Mouse (Mus musculus): ENCODE results near the gene Slitrk3. TPM values are rescaled to one million over a fixed set of nuclear protein-coding genes. Genes with fewer than 3 reads are reported as not detected.
"Not testable (repeated sequence)": the region's sequence is repeated elsewhere in the genome, so short reads cannot be mapped to it uniquely, and the experiment has no call there.

Gene Slitrk3
- 7.9 and 8.4 TPM in 2 replicates for polyA plus RNA-seq (2016; fragmentation: Nextera tagmentation; extraction: Ambion mirVana)

DNA sequence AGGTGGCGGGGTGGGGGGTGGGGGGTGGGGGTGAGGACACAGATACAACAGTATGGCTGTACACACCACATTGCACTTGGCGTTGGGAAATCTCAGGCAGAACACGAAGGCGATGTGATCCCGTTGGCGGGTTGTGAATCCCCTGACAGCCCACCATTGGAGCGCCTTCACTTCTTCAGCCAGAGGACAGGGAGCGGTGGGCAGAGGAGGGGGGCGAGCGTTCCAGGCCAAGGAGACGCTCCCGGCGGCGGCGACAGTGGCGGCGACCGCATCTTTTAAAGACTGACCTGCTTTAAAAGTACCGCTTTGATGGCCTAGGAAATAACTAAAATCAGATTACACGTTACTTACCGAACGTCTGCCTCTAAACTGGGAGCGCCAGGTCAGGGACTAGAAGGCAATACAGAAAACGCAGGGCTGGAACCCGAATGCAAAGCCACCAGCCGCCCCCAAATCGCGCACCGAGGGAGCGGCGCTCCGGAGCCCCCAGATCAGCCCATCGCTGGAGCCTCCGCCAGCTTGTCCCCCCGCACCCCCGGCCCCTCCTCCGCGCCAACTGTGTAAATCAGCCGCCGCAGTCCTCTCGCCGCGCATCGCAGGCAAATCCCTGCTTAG is at the start of gene Slitrk3:
TSS of gene Slitrk3 (minus strand) at position 607 of the 615 bp plus-strand sequence.
- Histone ChIP-seq H3K4me3 (peak within 1 kb of the TSS; percentile 57), H3K9me3 (no peaks in the 10 kb centered on the region), H3K27me3 (replicated peaks) (peaks cover 18% of the 10 kb centered on the region), H3K9ac (peak within 1 kb of the TSS; percentile 70), H3K4me1 (no peaks in the 10 kb centered on the region), H3K36me3 (no peaks in the 10 kb centered on the region), H3K27ac (peak within 1 kb of the TSS; percentile 37; the same call in 1 of the 2 replicates), H3K4me2 (replicated peaks) (peak within 1 kb of the TSS; percentile 77)
- WGBS = under 1% methylated on average over 44 of the region's 44 CpGs
- peak; percentile 71 for ATAC-seq (ENCODE audit: low FRiP score, low read depth)

DNA sequence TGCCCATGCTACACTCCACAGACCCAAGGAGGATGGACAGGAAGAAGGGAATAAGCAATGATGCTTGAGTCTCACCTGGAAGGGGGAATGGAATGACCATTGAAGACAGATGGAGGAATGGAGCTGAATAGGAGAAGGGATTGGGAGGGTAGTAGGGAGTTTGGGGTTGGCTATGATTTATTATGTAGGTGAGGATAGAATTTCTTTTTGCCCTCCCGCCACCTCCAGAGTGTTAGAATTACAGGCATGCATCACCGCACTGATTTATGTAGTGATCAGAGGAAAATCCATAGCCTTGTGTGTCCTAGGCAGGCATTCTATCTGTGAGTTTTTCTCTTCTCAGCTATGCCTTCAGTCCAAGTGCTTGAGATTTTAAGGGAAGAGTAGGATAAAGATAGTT is 36.8 kb upstream of the Slitrk3 start:
- H3K27ac ChIP-seq; H3K9ac ChIP-seq; H3K9me3 ChIP-seq; H3K4me3 ChIP-seq; H3K36me3 ChIP-seq; H3K4me1 ChIP-seq; ATAC-seq (ENCODE audit: low FRiP score, low read depth); H3K27me3 ChIP-seq (replicated peaks); H3K4me2 ChIP-seq (replicated peaks): not testable (repeated sequence)
- 91% methylated on average over 2 of the region's 2 CpGs for WGBS

DNA sequence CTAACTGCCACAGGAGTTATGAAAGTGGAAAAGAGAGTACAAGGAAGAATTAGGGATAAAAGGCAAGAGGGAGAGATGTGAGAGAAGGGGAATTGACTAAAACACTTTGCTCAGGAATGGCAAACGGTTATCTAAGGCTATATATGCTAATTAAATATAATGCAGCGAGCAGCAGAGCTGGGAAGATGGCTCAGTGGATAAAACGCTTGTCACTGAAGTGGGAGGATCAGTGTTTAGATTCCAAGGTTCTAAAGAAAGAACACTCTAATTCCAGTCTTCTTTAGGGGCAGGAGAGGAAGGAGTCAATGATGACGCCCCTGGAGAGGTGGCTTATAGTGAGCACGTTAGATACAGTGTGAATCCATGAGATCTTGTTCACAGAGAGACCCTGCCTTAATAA is 27.0 kb upstream of the Slitrk3 start:
- H3K9ac ChIP-seq = no peak overlapping the region
- H3K4me1 ChIP-seq = no peaks in the 10 kb centered on the region
- H3K9me3 ChIP-seq = no peaks in the 10 kb centered on the region
- H3K4me3 ChIP-seq = no peak overlapping the region
- no peak for ATAC-seq (ENCODE audit: low FRiP score, low read depth)
- H3K36me3 ChIP-seq = no peaks in the 10 kb centered on the region
- no peak overlapping the region for H3K27ac ChIP-seq
- 67% methylated on average over 5 of the region's 5 CpGs for WGBS
- H3K4me2 ChIP-seq (replicated peaks) = no peak overlapping the region
- no peaks in the 10 kb centered on the region for H3K27me3 ChIP-seq (replicated peaks)

DNA sequence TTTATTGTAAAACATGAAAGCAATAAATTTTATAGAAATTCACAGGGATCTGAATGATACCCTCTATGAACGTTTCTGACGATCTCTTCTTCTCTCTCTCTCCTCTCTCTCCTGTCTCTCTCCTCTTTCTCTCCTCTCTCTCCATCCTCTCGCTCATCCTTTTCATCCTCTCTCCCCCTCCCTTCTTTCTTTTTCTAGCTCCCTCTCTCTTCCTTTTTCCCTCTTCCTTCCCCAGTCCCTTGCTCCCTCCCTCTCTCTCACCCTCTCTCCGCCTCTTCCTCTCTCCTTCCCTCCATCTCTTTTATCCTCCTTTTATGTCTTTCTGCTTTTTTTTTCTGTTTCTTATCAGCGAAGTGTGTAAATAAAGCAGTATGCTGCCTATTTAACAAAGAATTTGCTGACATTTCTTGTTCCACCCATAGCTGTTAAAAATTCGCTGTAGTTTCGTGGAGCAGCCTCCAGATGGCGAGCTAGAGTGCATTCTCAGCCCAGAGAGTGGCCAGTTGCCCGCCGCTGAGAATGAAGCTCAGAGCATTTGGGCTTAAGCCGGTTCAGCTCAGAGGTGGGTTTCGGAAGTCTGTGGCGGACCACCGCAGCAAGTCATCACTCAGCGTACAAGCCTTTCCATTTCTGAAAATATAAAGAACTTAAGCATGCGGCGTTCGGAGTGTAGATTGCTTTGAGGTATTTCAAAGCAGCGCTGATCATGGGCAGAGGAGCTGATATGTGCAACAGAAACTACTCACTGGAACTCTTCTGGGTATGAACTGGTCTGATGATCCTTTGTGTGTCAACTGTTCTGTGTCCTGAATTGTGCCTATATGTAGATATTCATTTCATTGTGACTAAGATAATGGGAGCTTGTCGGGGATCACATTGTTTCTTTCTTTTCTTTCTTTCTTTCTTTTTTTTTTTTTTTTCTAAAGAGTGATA is 8.5 kb upstream of the Slitrk3 start:
- Histone ChIP-seq H3K9ac (0 out of 2 replicates have a peak overlapping the region, but pooled peaks have one; percentile 21), H3K9me3 (no peaks in the 10 kb centered on the region), H3K27ac (no peak overlapping the region), H3K4me3 (peak overlapping the region; percentile 36), H3K4me2 (replicated peaks) (peak overlapping the region; percentile 62), H3K27me3 (replicated peaks) (no peaks in the 10 kb centered on the region), H3K4me1 (no peaks in the 10 kb centered on the region), H3K36me3 (no peaks in the 10 kb centered on the region)
- ATAC-seq (ENCODE audit: low FRiP score, low read depth) = peak; percentile 84
- WGBS = 12% methylated on average over 20 of the region's 20 CpGs

DNA sequence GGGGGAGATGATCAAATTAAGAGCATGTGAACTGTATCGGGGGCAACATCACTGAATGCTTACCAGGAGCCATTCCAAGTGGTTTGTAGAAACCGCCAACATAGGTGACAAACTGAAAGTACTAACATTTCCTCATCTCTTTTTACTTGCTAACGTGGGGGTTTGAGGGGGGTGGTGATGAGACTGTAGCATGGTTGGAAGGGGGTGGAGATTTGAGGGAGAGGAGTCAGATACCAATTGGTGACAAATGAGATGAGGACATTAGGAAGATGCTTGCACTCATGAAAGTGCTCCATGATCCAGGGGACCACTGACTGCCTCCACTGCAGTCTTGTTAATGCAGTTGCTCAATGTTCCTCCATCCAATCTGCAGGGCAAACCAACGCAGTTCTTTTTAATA is 587 bp upstream of the Slitrk3 start:
- Histone ChIP-seq H3K9me3 (no peaks in the 10 kb centered on the region), H3K36me3 (no peaks in the 10 kb centered on the region), H3K27ac (no peak overlapping the region), H3K4me2 (replicated peaks) (peak overlapping the region; percentile 77), H3K4me1 (no peaks in the 10 kb centered on the region), H3K27me3 (replicated peaks) (peaks cover 18% of the 10 kb centered on the region), H3K9ac (no peak overlapping the region), H3K4me3 (peak overlapping the region; percentile 57; the same call in 1 of the 2 replicates)
- WGBS = 20% methylated on average over 4 of the region's 4 CpGs
- no peak for ATAC-seq (ENCODE audit: low FRiP score, low read depth)

DNA sequence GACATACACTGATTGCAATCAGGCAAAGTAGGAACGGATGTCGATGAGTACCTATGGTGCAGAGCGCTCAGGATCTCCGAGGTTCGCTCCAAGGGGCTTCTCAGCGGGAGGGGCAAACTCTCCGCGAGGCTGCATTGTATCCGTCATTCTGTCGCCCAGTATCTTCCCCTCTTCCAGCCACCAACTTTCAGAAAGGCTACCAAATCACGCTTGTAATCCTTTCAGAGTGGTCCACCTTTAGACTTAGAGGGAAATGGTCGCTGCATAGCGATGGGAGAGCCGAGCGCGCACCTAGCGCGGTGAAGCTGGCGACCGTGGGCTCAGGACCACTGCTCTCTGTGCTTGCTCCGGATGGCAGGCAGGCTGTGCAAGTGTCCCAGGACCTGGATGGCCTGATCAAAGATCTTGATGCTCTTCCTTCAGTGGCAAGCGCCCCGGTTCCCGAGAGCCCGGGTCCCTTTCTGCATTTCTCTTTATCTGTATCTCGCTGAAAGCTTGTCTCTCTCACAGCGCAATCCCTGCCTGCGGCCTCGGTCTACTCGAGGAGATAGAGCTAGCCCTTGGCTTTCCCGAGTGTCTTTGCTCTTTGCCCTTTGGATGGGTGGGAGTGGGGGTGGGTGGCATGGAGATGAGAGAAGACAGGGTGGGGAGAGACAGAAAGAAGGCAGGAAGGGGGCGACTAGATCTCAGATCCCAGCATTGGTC is 959 bp downstream of the Slitrk3 start:
- H3K27me3 ChIP-seq (replicated peaks) = peaks cover 18% of the 10 kb centered on the region
- peak overlapping the region; percentile 77 for H3K4me2 ChIP-seq (replicated peaks)
- H3K4me3 ChIP-seq = peak overlapping the region; percentile 57
- H3K4me1 ChIP-seq = no peaks in the 10 kb centered on the region
- peak overlapping the region; percentile 70 for H3K9ac ChIP-seq
- H3K9me3 ChIP-seq = no peaks in the 10 kb centered on the region
- no peak overlapping the region; the same call in 1 of the 2 replicates for H3K27ac ChIP-seq
- peak; percentile 46 for ATAC-seq (ENCODE audit: low FRiP score, low read depth)
- H3K36me3 ChIP-seq = no peaks in the 10 kb centered on the region
- WGBS = under 1% methylated on average over 32 of the region's 32 CpGs

DNA sequence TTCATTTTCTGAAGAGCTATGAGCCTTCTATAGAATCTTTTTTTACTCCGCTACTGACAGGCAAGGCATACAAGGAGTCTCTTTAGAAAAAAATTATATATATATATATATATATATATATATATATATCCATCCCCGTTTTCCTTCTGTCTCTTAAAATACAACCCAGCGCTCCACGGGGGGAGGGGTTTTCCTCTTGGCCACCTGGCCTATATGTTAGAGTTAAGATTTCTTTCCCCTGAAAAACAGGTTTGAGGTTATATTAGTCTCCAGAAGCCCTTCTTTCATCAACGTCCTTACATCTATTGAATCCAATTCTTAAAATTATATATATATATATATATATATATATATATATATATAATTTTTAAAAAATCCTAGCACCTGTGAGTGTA is 1.6 kb downstream of the Slitrk3 start:
- no peak for ATAC-seq (ENCODE audit: low FRiP score, low read depth)
- Histone ChIP-seq H3K36me3 (no peaks in the 10 kb centered on the region), H3K4me3 (peak overlapping the region; percentile 57), H3K27ac (no peak overlapping the region), H3K27me3 (replicated peaks) (peaks cover 18% of the 10 kb centered on the region), H3K9ac (no peak overlapping the region), H3K4me1 (no peaks in the 10 kb centered on the region), H3K9me3 (no peaks in the 10 kb centered on the region), H3K4me2 (replicated peaks) (peak overlapping the region; percentile 77)
- 35% methylated on average over 5 of the region's 5 CpGs for WGBS

DNA sequence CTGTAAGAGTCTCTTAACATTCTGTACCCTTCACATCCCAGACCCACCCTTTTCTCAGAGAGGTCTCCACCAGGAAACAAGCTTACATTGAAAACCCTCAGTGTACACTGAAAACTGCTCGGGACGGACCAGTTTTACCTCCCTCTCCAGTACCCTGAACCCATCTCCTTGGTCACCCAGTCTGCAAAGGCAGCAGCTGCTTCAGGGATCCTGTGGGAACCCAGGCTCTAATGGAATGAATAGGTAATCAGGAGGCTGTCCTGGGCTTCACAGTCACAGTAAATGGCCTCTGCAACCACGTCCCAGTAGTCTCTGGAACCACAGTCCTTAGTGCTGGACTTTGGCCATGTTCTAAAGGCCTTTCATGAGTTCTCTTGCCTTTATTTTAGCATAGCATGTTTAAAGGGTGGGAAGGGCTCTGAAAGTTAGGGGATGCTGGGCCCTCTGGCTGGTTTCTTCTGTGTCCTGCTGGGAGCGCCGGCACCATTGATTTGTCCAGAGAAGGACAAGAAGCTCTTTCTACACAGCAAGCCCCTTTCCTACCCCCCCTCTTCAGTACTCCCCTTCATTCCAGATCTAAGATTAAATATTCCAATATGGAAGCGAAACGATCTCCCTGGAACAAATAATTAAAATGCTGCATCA is 2.1 kb downstream of the Slitrk3 start:
- Histone ChIP-seq H3K27me3 (replicated peaks) (peaks cover 18% of the 10 kb centered on the region), H3K4me3 (peak overlapping the region; percentile 20), H3K9ac (no peak overlapping the region), H3K4me2 (replicated peaks) (peak overlapping the region; percentile 48), H3K4me1 (no peaks in the 10 kb centered on the region), H3K9me3 (no peaks in the 10 kb centered on the region), H3K27ac (no peak overlapping the region), H3K36me3 (peaks cover 1% of the 10 kb centered on the region; the same call in 1 of the 2 replicates)
- WGBS = 29% methylated on average over 7 of the region's 7 CpGs
- no peak for ATAC-seq (ENCODE audit: low FRiP score, low read depth)

DNA sequence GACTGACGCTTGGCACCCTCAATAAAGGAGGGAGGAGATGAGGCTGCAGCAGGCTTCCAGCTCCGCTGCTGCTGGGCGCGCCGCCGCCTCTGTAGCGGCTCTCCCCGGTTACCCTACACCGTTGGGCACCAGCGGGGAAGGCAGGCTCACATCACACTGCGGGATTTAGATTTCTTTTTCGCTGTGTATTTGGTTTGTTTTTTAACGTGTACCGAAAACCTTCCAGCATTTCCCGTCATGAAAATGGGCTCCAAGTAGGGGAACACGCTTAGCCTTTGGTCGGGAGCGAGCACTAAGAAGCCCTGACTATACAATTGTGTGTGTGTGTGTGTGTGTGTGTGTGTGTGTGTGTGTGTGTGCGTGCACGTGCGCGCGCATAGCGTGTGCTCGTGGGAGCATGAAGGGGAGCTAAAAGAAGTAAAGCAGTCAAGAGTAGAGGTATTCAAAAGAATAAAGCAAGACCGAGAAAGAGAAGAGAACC is 4.1 kb downstream of the Slitrk3 start:
- WGBS = 1% methylated on average over 26 of the region's 26 CpGs
- H3K36me3 ChIP-seq = peaks cover 7% of the 10 kb centered on the region; the same call in 1 of the 2 replicates
- H3K27ac ChIP-seq = no peak overlapping the region
- H3K9me3 ChIP-seq = no peaks in the 10 kb centered on the region
- ATAC-seq (ENCODE audit: low FRiP score, low read depth) = peak; percentile 66
- H3K27me3 ChIP-seq (replicated peaks) = peaks cover 18% of the 10 kb centered on the region
- H3K9ac ChIP-seq = peak overlapping the region; percentile 54
- peak overlapping the region; percentile 45 for H3K4me3 ChIP-seq
- peak overlapping the region; percentile 70 for H3K4me2 ChIP-seq (replicated peaks)
- no peaks in the 10 kb centered on the region for H3K4me1 ChIP-seq

DNA sequence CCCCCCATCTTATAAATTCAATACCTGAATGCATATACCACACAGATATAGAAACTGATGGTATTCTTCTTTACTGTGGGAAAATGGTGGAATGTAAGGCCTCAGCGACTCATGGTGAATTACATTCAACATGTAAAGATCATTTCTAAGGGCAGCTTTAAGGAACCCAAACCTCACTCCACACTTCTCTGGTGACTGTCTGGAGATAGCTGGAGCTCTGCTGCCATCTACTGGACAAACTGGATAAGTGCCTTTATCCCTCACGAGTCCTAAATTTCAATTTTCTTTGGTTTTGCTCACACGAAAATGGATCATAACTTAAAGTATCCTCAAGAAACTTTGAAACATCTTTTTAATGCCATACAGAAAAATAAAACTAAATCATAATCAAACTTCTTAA is 11.4 kb downstream of the Slitrk3 start:
- ATAC-seq (ENCODE audit: low FRiP score, low read depth) = peak; percentile 74
- H3K36me3 ChIP-seq = peaks cover 7% of the 10 kb centered on the region; the same call in 1 of the 2 replicates
- H3K4me1 ChIP-seq = no peaks in the 10 kb centered on the region
- no peaks in the 10 kb centered on the region for H3K27me3 ChIP-seq (replicated peaks)
- H3K9ac ChIP-seq = no peak overlapping the region
- H3K9me3 ChIP-seq = no peaks in the 10 kb centered on the region
- no peak overlapping the region for H3K27ac ChIP-seq
- no peak overlapping the region for H3K4me3 ChIP-seq
- 4% methylated on average over 3 of the region's 3 CpGs for WGBS
- peak overlapping the region; percentile 28; the same call in 1 of the 2 replicates for H3K4me2 ChIP-seq (replicated peaks)

DNA sequence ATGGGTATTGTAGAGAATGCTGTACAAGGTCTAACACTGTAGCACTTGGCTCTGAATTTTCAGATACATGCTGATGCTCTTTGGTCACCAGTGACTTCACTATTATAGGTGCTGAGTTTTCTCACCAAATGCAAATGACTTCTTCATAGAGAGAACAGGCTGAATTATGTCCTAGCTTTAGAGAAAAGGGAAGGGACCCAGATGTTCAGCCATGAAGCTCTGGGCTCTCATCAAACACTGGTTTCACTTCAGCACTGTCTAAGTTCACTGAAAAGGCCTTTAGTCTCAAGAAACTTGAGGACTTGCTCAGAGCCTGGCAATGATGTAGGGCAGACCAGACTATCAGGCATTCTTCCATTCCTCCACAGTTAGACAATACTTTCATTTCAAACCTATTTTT is 15.3 kb downstream of the Slitrk3 start:
- Histone ChIP-seq H3K9ac (no peak overlapping the region), H3K27ac (no peak overlapping the region), H3K4me2 (replicated peaks) (no peak overlapping the region), H3K4me3 (no peak overlapping the region), H3K4me1 (no peaks in the 10 kb centered on the region), H3K36me3 (no peaks in the 10 kb centered on the region), H3K27me3 (replicated peaks) (no peaks in the 10 kb centered on the region), H3K9me3 (no peaks in the 10 kb centered on the region)
- ATAC-seq (ENCODE audit: low FRiP score, low read depth) = no peak
